Mouse (Mus musculus): ENCODE results near the gene Elmod2. TPM values are rescaled to one million over a fixed set of nuclear protein-coding genes. Genes with fewer than 3 reads are reported as not detected.
A peak's percentile ranks its signal among the peaks of the same experiment; 100 is the strongest.

Elmod2 gene
- total and polyA plus RNA-seq, 3 experiments: 6.6 to 9.8 (median 7.7) TPM

DNA sequence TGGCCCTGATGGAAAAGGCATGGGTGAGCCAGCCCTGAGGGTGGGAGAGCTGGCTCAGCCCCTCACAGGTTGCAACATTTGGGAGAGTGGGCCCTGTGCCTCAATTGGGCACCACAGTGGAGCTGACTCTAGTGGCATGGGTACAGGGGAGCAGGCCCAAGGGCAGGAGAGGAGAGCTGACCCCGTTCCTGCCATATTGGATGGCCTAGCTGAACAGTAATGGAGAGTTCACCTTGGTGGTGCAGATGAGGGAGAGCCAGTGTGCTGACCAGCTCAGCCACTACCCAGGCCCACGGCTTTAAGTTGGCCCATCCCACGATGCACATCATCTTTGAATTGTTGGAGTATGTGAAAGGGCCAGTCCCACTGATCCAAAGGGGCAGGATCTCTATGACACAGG lies 9.8 kb upstream of the Elmod2 start:
- no peak for DNase-seq (ENCODE audit: extremely low read depth)
- no peak overlapping the region for H3K4me2 ChIP-seq (ENCODE audit: insufficient read depth, low read depth, poor library complexity, severe bottlenecking)
- H3K27me3 ChIP-seq (replicated peaks): no peaks in the 10 kb centered on the region
- peaks cover 0 to 5% of the 10 kb centered on the region in 2 experiments; a peak in 1 of 4 replicates for H3K4me1 ChIP-seq (ENCODE audit: control insufficient read depth in 1 of 2, insufficient read depth in 2 of 2)
- H3K36me3 ChIP-seq (replicated peaks in 1 of 2; ENCODE audit: control insufficient read depth in 1 of 2, insufficient read depth in 1 of 2, low read length in 1 of 2): no peaks in the 10 kb centered on the region
- TF ChIP-seq NELFE (IDR thresholded peaks at IDR 0.05; ENCODE audit: low read depth, low read length): no peak
- TF ChIP-seq PAX5 (IDR thresholded peaks at IDR 0.05; ENCODE audit: low read length): no peak
- no peak for TF ChIP-seq SIN3A (IDR thresholded peaks at IDR 0.05; ENCODE audit: low read length)
- TF ChIP-seq SMC3 (IDR thresholded peaks at IDR 0.05; ENCODE audit: low read depth, low read length): no peak
- no peak for TF ChIP-seq RCOR1 (conservative IDR thresholded peaks at IDR 0.05; ENCODE audit: low read depth, low read length)
- no peak for TF ChIP-seq JUND (conservative IDR thresholded peaks at IDR 0.05; ENCODE audit: low read depth, low read length)
- no peaks in the 10 kb centered on the region for H3K9me3 ChIP-seq (replicated peaks; ENCODE audit: low read length)
- in situ Hi-C loops (cut with MboI; ENCODE audit: low pct_ligation_motif_present, low pct_unique_long_range_greater_than_20kb, low sequenced_read_pairs): loop anchor here (10.0 kb wide), 1 partner anchor 247 kb away; no protein-coding TSS in a partner anchor
- no peak overlapping the region for H3K9ac ChIP-seq (ENCODE audit: insufficient read depth, low read depth)
- no peaks in the 10 kb centered on the region for H3K79me2 ChIP-seq (replicated peaks; ENCODE audit: control insufficient read depth, extremely low read depth, insufficient read depth, poor library complexity, severe bottlenecking)
- no peak overlapping the region for H3K27ac ChIP-seq (ENCODE audit: insufficient read depth, low read depth)
- dilution Hi-C loops (cut with MboI; ENCODE audit: extremely low pct_ligation_motif_present, extremely low pct_unique_long_range_greater_than_20kb, low sequenced_read_pairs): no loop called here
- no peak overlapping the region for H3K4me3 ChIP-seq (replicated peaks in 1 of 3; ENCODE audit: low read depth in 2 of 3, low read length in 2 of 3, poor library complexity in 1 of 3)

DNA sequence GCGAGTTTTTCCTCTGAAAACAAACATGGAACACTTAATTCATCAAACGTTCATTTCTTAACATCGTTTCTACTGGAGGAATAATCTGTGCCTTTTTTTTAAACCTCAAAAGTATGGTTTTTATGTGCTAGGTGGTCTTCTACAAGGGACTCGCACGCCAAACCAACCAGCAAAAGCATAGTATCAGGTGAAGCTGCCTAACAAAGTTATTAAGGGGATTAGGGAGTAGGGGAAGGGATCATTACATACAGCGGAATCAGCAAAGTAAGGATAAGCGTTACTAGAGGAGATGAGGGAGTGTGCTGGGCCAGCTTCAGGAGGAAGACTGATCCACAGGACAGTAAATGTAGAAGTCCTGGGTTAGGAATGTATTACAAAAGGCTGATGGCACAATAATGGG lies 578 bp upstream of the Elmod2 start:
- no peak for DNase-seq (ENCODE audit: extremely low read depth)

DNA sequence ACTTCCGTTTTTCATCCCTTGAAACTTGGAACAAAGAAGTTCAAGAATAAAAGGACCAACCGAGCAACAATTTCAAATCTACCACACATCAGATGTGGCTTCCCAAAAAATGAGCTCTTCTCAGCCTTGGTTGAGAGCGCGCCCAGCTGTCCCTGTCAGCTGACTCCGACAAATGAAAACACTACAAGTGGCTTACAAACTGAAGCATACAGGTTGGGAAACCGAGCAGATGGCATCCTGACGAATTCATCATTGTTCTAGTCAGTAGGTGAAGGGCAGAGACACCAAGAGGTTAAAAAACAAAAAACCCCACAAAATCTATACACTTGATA lies 753 bp downstream of the Elmod2 start:
- H3K79me2 ChIP-seq (replicated peaks; ENCODE audit: control insufficient read depth, extremely low read depth, insufficient read depth, poor library complexity, severe bottlenecking): no peaks in the 10 kb centered on the region; the same call in 1 of the 2 replicates
- no peak for TF ChIP-seq JUND (conservative IDR thresholded peaks at IDR 0.05; ENCODE audit: low read depth, low read length)
- peak; percentile 62; the same call in 1 of the 2 replicates for TF ChIP-seq SIN3A (IDR thresholded peaks at IDR 0.05; ENCODE audit: low read length)
- H3K9me3 ChIP-seq (replicated peaks; ENCODE audit: low read length): no peaks in the 10 kb centered on the region
- H3K27me3 ChIP-seq (replicated peaks): peaks cover 16% of the 10 kb centered on the region
- H3K4me1 ChIP-seq (ENCODE audit: control insufficient read depth in 1 of 2, insufficient read depth in 2 of 2): peaks cover 2 to 20% of the 10 kb centered on the region in 2 experiments
- H3K9ac ChIP-seq (ENCODE audit: insufficient read depth, low read depth): peak overlapping the region; percentile 77
- dilution Hi-C loops (cut with MboI; ENCODE audit: extremely low pct_ligation_motif_present, extremely low pct_unique_long_range_greater_than_20kb, low sequenced_read_pairs) (no loop called here), in situ Hi-C loops (cut with MboI; ENCODE audit: low pct_ligation_motif_present, low pct_unique_long_range_greater_than_20kb, low sequenced_read_pairs) (no loop called here)
- peak overlapping the region; percentile 85 for H3K4me2 ChIP-seq (ENCODE audit: insufficient read depth, low read depth, poor library complexity, severe bottlenecking)
- peaks cover 14 to 28% of the 10 kb centered on the region in 2 experiments for H3K36me3 ChIP-seq (replicated peaks in 1 of 2; ENCODE audit: control insufficient read depth in 1 of 2, insufficient read depth in 1 of 2, low read length in 1 of 2)
- peak overlapping the region; percentile 78 to 87 (median 84) for H3K4me3 ChIP-seq (replicated peaks in 1 of 3; ENCODE audit: low read depth in 2 of 3, low read length in 2 of 3, poor library complexity in 1 of 3)
- no peak overlapping the region for H3K27ac ChIP-seq (ENCODE audit: insufficient read depth, low read depth)
- peak; percentile 26 for DNase-seq (ENCODE audit: extremely low read depth)

More for the DNA sequence above, 578 bp upstream of the Elmod2 start:
- Histone ChIP-seq H3K4me3 (replicated peaks in 1 of 3; ENCODE audit: low read depth in 2 of 3, low read length in 2 of 3, poor library complexity in 1 of 3) (peak overlapping the region; percentile 46 to 84 (median 67)), H3K9ac (ENCODE audit: insufficient read depth, low read depth) (peak overlapping the region; percentile 56), H3K36me3 (replicated peaks in 1 of 2; ENCODE audit: control insufficient read depth in 1 of 2, insufficient read depth in 1 of 2, low read length in 1 of 2) (peaks cover 10 to 15% of the 10 kb centered on the region in 2 experiments), H3K9me3 (replicated peaks; ENCODE audit: low read length) (no peaks in the 10 kb centered on the region), H3K27ac (ENCODE audit: insufficient read depth, low read depth) (no peak overlapping the region), H3K4me1 (ENCODE audit: control insufficient read depth in 1 of 2, insufficient read depth in 2 of 2) (peaks cover 2 to 20% of the 10 kb centered on the region in 2 experiments), H3K27me3 (replicated peaks) (peaks cover 16% of the 10 kb centered on the region), H3K79me2 (replicated peaks; ENCODE audit: control insufficient read depth, extremely low read depth, insufficient read depth, poor library complexity, severe bottlenecking) (no peaks in the 10 kb centered on the region; the same call in 1 of the 2 replicates), H3K4me2 (ENCODE audit: insufficient read depth, low read depth, poor library complexity, severe bottlenecking) (peak overlapping the region; percentile 79)
- dilution Hi-C loops (cut with MboI; ENCODE audit: extremely low pct_ligation_motif_present, extremely low pct_unique_long_range_greater_than_20kb, low sequenced_read_pairs): no loop called here
- TF ChIP-seq ELF1 (IDR thresholded peaks at IDR 0.05; ENCODE audit: low read depth, low read length) (no peak), POLR2AphosphoS2 (IDR thresholded peaks at IDR 0.05; ENCODE audit: low read depth, low read length) (no peak), HCFC1 (IDR thresholded peaks at IDR 0.05; ENCODE audit: low read depth, low read length) (no peak), E2F4 (IDR thresholded peaks at IDR 0.05; ENCODE audit: insufficient replicate concordance, low read depth, low read length) (no peak), NELFE (IDR thresholded peaks at IDR 0.05; ENCODE audit: low read depth, low read length) (no peak), USF2 (conservative IDR thresholded peaks at IDR 0.05; ENCODE audit: low read depth, low read length) (no peak), CHD1 (IDR thresholded peaks at IDR 0.05; ENCODE audit: low read depth, low read length) (no peak), EP300 (IDR thresholded peaks at IDR 0.05; ENCODE audit: low read length) (no peak), MYC (IDR thresholded peaks at IDR 0.05; ENCODE audit: low read depth, low read length) (no peak), IRF4 (IDR thresholded peaks at IDR 0.05; ENCODE audit: low read depth, low read length) (no peak), MAX (IDR thresholded peaks at IDR 0.05; ENCODE audit: low read length) (no peak), ZMIZ1 (IDR thresholded peaks at IDR 0.05; ENCODE audit: low read depth, low read length) (no peak), ZC3H11A (IDR thresholded peaks at IDR 0.05; ENCODE audit: low read depth, low read length) (no peak), RCOR1 (conservative IDR thresholded peaks at IDR 0.05; ENCODE audit: low read depth, low read length) (no peak), MAFK (IDR thresholded peaks at IDR 0.05; ENCODE audit: insufficient replicate concordance, low read length) (no peak), ZNF384 (IDR thresholded peaks at IDR 0.05; ENCODE audit: low read depth, low read length) (no peak)
- in situ Hi-C loops (cut with MboI; ENCODE audit: low pct_ligation_motif_present, low pct_unique_long_range_greater_than_20kb, low sequenced_read_pairs): no loop called here
